Mouse (Mus musculus) urinary bladder, adult 18-20 months (tissue): Measurements from ENCODE around the gene E130309D02Rik.

ENCODE experiments used
- DNase-seq, 2 experiments: peaks; one replicate each; pipeline ENCODE4 v3.0.0; 2022; ENCODE audit warnings: low spot score in 2 of 2, mixed read lengths in 2 of 2

Gene E130309D02Rik

GRCm38 (mm10) chr5:143311886-143312285, 3.3 kb downstream of the E130309D02Rik start:
- peak in 1 of 2 experiments; percentile 47 for DNase-seq

GRCm38 (mm10) chr5:143309916-143310315, 5.2 kb downstream of the E130309D02Rik start:
- DNase-seq: no peak

GRCm38 (mm10) chr5:143308825-143309224, 6.3 kb downstream of the E130309D02Rik start:
- no peak for DNase-seq

- no peak for DNase-seq
These were observed 10.9 kb downstream of the E130309D02Rik start for GRCm38 (mm10) chr5:143304251-143304650.

GRCm38 (mm10) chr5:143301296-143301695, 13.9 kb downstream of the E130309D02Rik start:
- no peak for DNase-seq

- DNase-seq: no peak
These were observed 15.5 kb downstream of the E130309D02Rik start for GRCm38 (mm10) chr5:143299686-143300085.

- DNase-seq: no peak
These were observed 16.8 kb downstream of the E130309D02Rik start for GRCm38 (mm10) chr5:143298391-143298790.

- DNase-seq: no peak
These were observed 17.2 kb downstream of the E130309D02Rik start for GRCm38 (mm10) chr5:143297986-143298385.

- DNase-seq: no peak
These were observed 19.8 kb downstream of the E130309D02Rik start for GRCm38 (mm10) chr5:143295330-143295729.

- DNase-seq: no peak
These were observed 20.3 kb downstream of the E130309D02Rik start for GRCm38 (mm10) chr5:143294862-143295261.

GRCm38 (mm10) chr5:143293404-143293803, 21.8 kb downstream of the E130309D02Rik start, which contains the start of gene Zfp853:
Zfp853 (minus strand) TSS chr5:143293623.
- no peak for DNase-seq

GRCm38 (mm10) chr5:143292879-143293278, 22.3 kb downstream of the E130309D02Rik start:
- no peak for DNase-seq

- DNase-seq: no peak
These were observed 25.9 kb downstream of the E130309D02Rik start for GRCm38 (mm10) chr5:143289299-143289698.

- DNase-seq: no peak
These were observed 26.7 kb downstream of the E130309D02Rik start for GRCm38 (mm10) chr5:143288378-143288911.

- peak in 1 of 2 experiments; percentile 38 for DNase-seq
These were observed 27.3 kb downstream of the E130309D02Rik start for GRCm38 (mm10) chr5:143287774-143288328.

GRCm38 (mm10) chr5:143284762-143285161, 30.4 kb downstream of the E130309D02Rik start:
- DNase-seq: no peak

- no peak for DNase-seq
These were observed 35.9 kb downstream of the E130309D02Rik start for GRCm38 (mm10) chr5:143279247-143279646.

GRCm38 (mm10) chr5:143275761-143276160, 39.4 kb downstream of the E130309D02Rik start:
- DNase-seq: no peak

GRCm38 (mm10) chr5:143272540-143273330, 42.4 kb downstream of the E130309D02Rik start:
- no peak for DNase-seq

GRCm38 (mm10) chr5:143272108-143272507, 43.1 kb downstream of the E130309D02Rik start:
- DNase-seq: no peak

GRCm38 (mm10) chr5:143271642-143272041, 43.5 kb downstream of the E130309D02Rik start:
- DNase-seq: no peak

GRCm38 (mm10) chr5:143270151-143270519, 45.0 kb downstream of the E130309D02Rik start:
- no peak for DNase-seq
